Mouse (Mus musculus): ENCODE data around the gene Syt1.

Gene Syt1

GRCm38 (mm10) chr10:108448421-108448820 lies 562.4 kb downstream of the Syt1 start:
- DNase-seq (ENCODE audit: low spot score in 2 of 2) = peak in 1 of 2 experiments; percentile 58

Measured in urinary bladder, postnatal 4 days (tissue).